Mouse (Mus musculus): Measurements from ENCODE around the gene Cd4.

- TF ChIP-seq CTCF (IDR thresholded peaks at IDR 0.05; ENCODE audit: borderline replicate concordance, insufficient read depth, low read length), result no peak
- no peak for TF ChIP-seq POLR2A (IDR thresholded peaks at IDR 0.05; ENCODE audit: low read depth, low read length)
These were observed 26.2 kb downstream of the Cd4 start for GRCm38 (mm10) chr6:124861802-124862201.
